Mouse (Mus musculus) embryonic facial prominence, embryonic 14.5 days (tissue): ENCODE data around the gene Crtc1. TPM values are rescaled to one million over a fixed set of nuclear protein-coding genes. Genes with fewer than 3 reads are reported as not detected.

Source experiments
- polyA plus RNA-seq: library from polyadenylated mRNA; unstranded; fragments of >200 nt; fragmentation: Nextera tagmentation; extraction: Ambion mirVana; gene quantifications from 2 replicates; pipeline ENCODE4 v1.2.1, GENCODE M21; 2014

Gene Crtc1
- polyA plus RNA-seq, 1 experiment from 2014 or later = 19.3 TPM

Other genes starting within 250 kb of the Crtc1 start
- 4.0 and 5.4 TPM in 2 replicates for gene Slc25a42, start 227.3 kb downstream of the Crtc1 start, polyA plus RNA-seq
- 27.1 and 32.7 TPM in 2 replicates for gene Sugp2, start 205.4 kb downstream of the Crtc1 start, polyA plus RNA-seq
- 28.8 and 33.4 TPM in 2 replicates for gene Armc6, start 205.1 kb downstream of the Crtc1 start, polyA plus RNA-seq
- gene Homer3, start 156.8 kb downstream of the Crtc1 start, polyA plus RNA-seq = 26.8 and 37.3 TPM in 2 replicates
- 47.4 and 49.2 TPM in 2 replicates for gene Ddx49, start 137.1 kb downstream of the Crtc1 start, polyA plus RNA-seq
- 314 and 345 TPM in 2 replicates for gene Cope, start 137.1 kb downstream of the Crtc1 start, polyA plus RNA-seq
- 10.0 and 10.7 TPM in 2 replicates for gene Cers1, start 123.8 kb downstream of the Crtc1 start, polyA plus RNA-seq
- 1.7 TPM in 1 of 2 replicates, not detected in the other for gene Gdf1, start 109.8 kb downstream of the Crtc1 start, polyA plus RNA-seq
- gene Upf1, start 86.3 kb downstream of the Crtc1 start, polyA plus RNA-seq = 18.9 and 19.1 TPM in 2 replicates
- 9.5 and 9.9 TPM in 2 replicates for gene Comp, start 66.0 kb downstream of the Crtc1 start, polyA plus RNA-seq
- gene Klhl26, start 37.4 kb upstream of the Crtc1 start, polyA plus RNA-seq = 18.7 and 21.5 TPM in 2 replicates
- 10.2 and 14.5 TPM in 2 replicates for gene Tmem59l, start 47.8 kb upstream of the Crtc1 start, polyA plus RNA-seq
- 67.3 and 68.1 TPM in 2 replicates for gene Crlf1, start 53.6 kb upstream of the Crtc1 start, polyA plus RNA-seq
- gene Rex1bd, start 67.2 kb upstream of the Crtc1 start, polyA plus RNA-seq = 144 and 148 TPM in 2 replicates
- 991 and 1,091 TPM in 2 replicates for gene Uba52, start 71.2 kb upstream of the Crtc1 start, polyA plus RNA-seq
- gene Fkbp8, start 88.1 kb upstream of the Crtc1 start, polyA plus RNA-seq = 202 and 234 TPM in 2 replicates
- 51.0 and 59.8 TPM in 2 replicates for gene Kxd1, start 88.4 kb upstream of the Crtc1 start, polyA plus RNA-seq
- 17.3 and 21.7 TPM in 2 replicates for gene Ell, start 99.9 kb upstream of the Crtc1 start, polyA plus RNA-seq
- gene Isyna1, start 154.8 kb upstream of the Crtc1 start, polyA plus RNA-seq = 94.5 and 107 TPM in 2 replicates
- 120 and 132 TPM in 2 replicates for gene Ssbp4, start 169.3 kb upstream of the Crtc1 start, polyA plus RNA-seq
- gene Lrrc25, start 176.6 kb upstream of the Crtc1 start, polyA plus RNA-seq = 1.8 and 2.3 TPM in 2 replicates
- 0.28 and 0.29 TPM in 2 replicates for gene Gdf15, start 192.9 kb upstream of the Crtc1 start, polyA plus RNA-seq
- gene Pgpep1, start 220.8 kb upstream of the Crtc1 start, polyA plus RNA-seq = 59.8 and 62.7 TPM in 2 replicates
- 199 and 223 TPM in 2 replicates for gene Lsm4, start 233.7 kb upstream of the Crtc1 start, polyA plus RNA-seq